8 mouse cellular contexts compared by ENCODE assay signal in genomic region chr8:104191496-104191895, GRCm38 (mm10). TPM values are rescaled to one million over a fixed set of nuclear protein-coding genes. Genes with fewer than 3 reads are reported as not detected.
DNase-seq lines count a peak whose midpoint lies in the region; ATAC-seq lines count a peak whose summit lies in the region.

No protein-coding gene starts in this region.

- H3K27me3 ChIP-seq in kidney, embryonic 14.5 days (ENCODE audit: control insufficient read depth, insufficient read depth, low read length) = peaks cover 3% of the 10 kb centered on the region; the same call in 1 of the 2 replicates
- H3K27me3 ChIP-seq in hindbrain, embryonic 10.5 days (ENCODE audit: insufficient read depth, poor library complexity, severe bottlenecking) = no peaks in the 10 kb centered on the region
- no peaks in the 10 kb centered on the region for H3K27me3 ChIP-seq in midbrain, embryonic 15.5 days (replicated peaks)
- H3K27me3 ChIP-seq in forebrain, embryonic 15.5 days = no peaks in the 10 kb centered on the region

- ATAC-seq in kidney, embryonic 14.5 days (ENCODE audit: low FRiP score, low TSS enrichment) = peak; percentile 83
- peak; percentile 81 for ATAC-seq in common myeloid progenitor, adult 5-6 weeks (replicated peaks; ENCODE audit: low read depth, poor library complexity, severe bottlenecking)
- peak; percentile 86 for ATAC-seq in midbrain, embryonic 15.5 days (replicated peaks)
- no peak for ATAC-seq in forebrain, embryonic 15.5 days (replicated peaks)

- no peak overlapping the region for H3K9ac ChIP-seq in kidney, embryonic 14.5 days (ENCODE audit: low read depth, low read length)
- H3K9ac ChIP-seq in midbrain, embryonic 15.5 days = no peak overlapping the region
- no peak overlapping the region for H3K9ac ChIP-seq in forebrain, embryonic 15.5 days (replicated peaks)

- H3K9me3 ChIP-seq in kidney, embryonic 14.5 days (ENCODE audit: control insufficient read depth, low read length) = no peaks in the 10 kb centered on the region
- H3K9me3 ChIP-seq in hindbrain, embryonic 10.5 days = peaks cover 6% of the 10 kb centered on the region; the same call in 1 of the 2 replicates
- no peaks in the 10 kb centered on the region for H3K9me3 ChIP-seq in midbrain, embryonic 15.5 days
- H3K9me3 ChIP-seq in forebrain, embryonic 15.5 days = no peaks in the 10 kb centered on the region

- 15% methylated on average over 11 of the region's 11 CpGs for WGBS in kidney, embryonic 14.5 days
- 34% methylated on average over 11 of the region's 11 CpGs for WGBS in hindbrain, embryonic 10.5 days
- WGBS in midbrain, embryonic 15.5 days = 19% methylated on average over 11 of the region's 11 CpGs
- 75% methylated on average over 11 of the region's 11 CpGs for WGBS in forebrain, embryonic 15.5 days

- no peaks in the 10 kb centered on the region for H3K36me3 ChIP-seq in kidney, embryonic 14.5 days (ENCODE audit: control insufficient read depth, insufficient read depth, low read length)
- no peaks in the 10 kb centered on the region for H3K36me3 ChIP-seq in hindbrain, embryonic 10.5 days
- no peaks in the 10 kb centered on the region for H3K36me3 ChIP-seq in midbrain, embryonic 15.5 days (replicated peaks)
- no peaks in the 10 kb centered on the region for H3K36me3 ChIP-seq in forebrain, embryonic 15.5 days

- peaks cover 10% of the 10 kb centered on the region for H3K4me1 ChIP-seq in kidney, embryonic 14.5 days (ENCODE audit: control insufficient read depth, insufficient read depth, low read length)
- H3K4me1 ChIP-seq in hindbrain, embryonic 10.5 days (replicated peaks) = peaks cover 14% of the 10 kb centered on the region
- peaks cover 8% of the 10 kb centered on the region; the same call in 1 of the 2 replicates for H3K4me1 ChIP-seq in midbrain, embryonic 15.5 days
- H3K4me1 ChIP-seq in forebrain, embryonic 15.5 days = no peaks in the 10 kb centered on the region

- no peak overlapping the region; the same call in 1 of the 2 replicates for H3K4me2 ChIP-seq in kidney, embryonic 14.5 days (replicated peaks; ENCODE audit: low read depth, low read length)
- H3K4me2 ChIP-seq in midbrain, embryonic 15.5 days = 0 out of 2 replicates have a peak overlapping the region, but pooled peaks have one; percentile 3
- H3K4me2 ChIP-seq in forebrain, embryonic 15.5 days (replicated peaks) = no peak overlapping the region

- DNase-seq in kidney, adult 11 months = no peak
- DNase-seq in hindbrain, embryonic 10.5 days (ENCODE audit: low spot score) = peak; percentile 23
- DNase-seq in testis, postnatal 14 days (ENCODE audit: low spot score) = no peak
- DNase-seq in frontal cortex, postnatal 36 days (ENCODE audit: low spot score in 2 of 2) = no peak

- no peak overlapping the region for H3K4me3 ChIP-seq in kidney, embryonic 14.5 days (ENCODE audit: low read length)
- no peak overlapping the region for H3K4me3 ChIP-seq in hindbrain, embryonic 10.5 days
- H3K4me3 ChIP-seq in midbrain, embryonic 15.5 days = no peak overlapping the region
- H3K4me3 ChIP-seq in forebrain, embryonic 15.5 days = no peak overlapping the region

- no peak overlapping the region for H3K27ac ChIP-seq in kidney, embryonic 14.5 days (ENCODE audit: low read depth, low read length)
- peak overlapping the region; percentile 24; the same call in 1 of the 2 replicates for H3K27ac ChIP-seq in hindbrain, embryonic 10.5 days
- no peak overlapping the region for H3K27ac ChIP-seq in midbrain, embryonic 15.5 days
- H3K27ac ChIP-seq in forebrain, embryonic 15.5 days (replicated peaks) = no peak overlapping the region

RNA-seq across cellular contexts. Expression of gene Bean1, which starts 21.3 kb away (rescaled TPM):
- polyA plus RNA-seq in kidney, embryonic 14.5 days (2014; fragmentation: Nextera tagmentation; extraction: Ambion mirVana) = 2.1 and 3.3 TPM in 2 replicates
- not detected in 2 replicates for total RNA-seq in common myeloid progenitor, adult 5-6 weeks (2017)
- 0.15 and 0.85 TPM in 2 replicates for polyA plus RNA-seq in hindbrain, embryonic 10.5 days (2016; fragmentation: Nextera tagmentation; extraction: Ambion mirVana)
- 6.4 and 6.6 TPM in 2 replicates for polyA plus RNA-seq in midbrain, embryonic 15.5 days (2015; fragmentation: Nextera tagmentation; extraction: Ambion mirVana)
- polyA plus RNA-seq in forebrain, embryonic 15.5 days (2015; fragmentation: Nextera tagmentation; extraction: Ambion mirVana) = 2.1 and 2.2 TPM in 2 replicates

RNA-seq across cellular contexts. Expression of gene Tk2, which starts 56.9 kb away (rescaled TPM):
- polyA plus RNA-seq in kidney, embryonic 14.5 days (2014; fragmentation: Nextera tagmentation; extraction: Ambion mirVana) = 16.9 and 25.2 TPM in 2 replicates
- total RNA-seq in common myeloid progenitor, adult 5-6 weeks (2017) = 5.8 and 13.9 TPM in 2 replicates
- 28.3 and 31.7 TPM in 2 replicates for polyA plus RNA-seq in hindbrain, embryonic 10.5 days (2016; fragmentation: Nextera tagmentation; extraction: Ambion mirVana)
- 53.9 and 54.0 TPM in 2 replicates for polyA plus RNA-seq in midbrain, embryonic 15.5 days (2015; fragmentation: Nextera tagmentation; extraction: Ambion mirVana)
- polyA plus RNA-seq in forebrain, embryonic 15.5 days (2015; fragmentation: Nextera tagmentation; extraction: Ambion mirVana) = 46.8 and 50.8 TPM in 2 replicates

RNA-seq across cellular contexts. Expression of gene Cklf, which starts 59.2 kb away (rescaled TPM):
- 51.7 and 51.8 TPM in 2 replicates for polyA plus RNA-seq in kidney, embryonic 14.5 days (2014; fragmentation: Nextera tagmentation; extraction: Ambion mirVana)
- 12.2 and 14.5 TPM in 2 replicates for total RNA-seq in common myeloid progenitor, adult 5-6 weeks (2017)
- polyA plus RNA-seq in hindbrain, embryonic 10.5 days (2016; fragmentation: Nextera tagmentation; extraction: Ambion mirVana) = 35.8 and 36.7 TPM in 2 replicates
- 29.2 and 32.3 TPM in 2 replicates for polyA plus RNA-seq in midbrain, embryonic 15.5 days (2015; fragmentation: Nextera tagmentation; extraction: Ambion mirVana)
- polyA plus RNA-seq in forebrain, embryonic 15.5 days (2015; fragmentation: Nextera tagmentation; extraction: Ambion mirVana) = 31.9 and 37.6 TPM in 2 replicates
